Mouse (Mus musculus): Measurements from ENCODE around the gene F11. TPM values are rescaled to one million over a fixed set of nuclear protein-coding genes. Genes with fewer than 3 reads are reported as not detected.

Gene F11
- total and polyA plus RNA-seq, 2 experiments, result 21.6 to 92.1 TPM

GRCm38 (mm10) chr8:45269056-45269455 lies 7.2 kb upstream of the F11 start:
- Histone ChIP-seq H3K9ac (ENCODE audit: low read depth, low read length) (no peak overlapping the region), H3K27ac (replicated peaks; ENCODE audit: insufficient read depth, low read depth, low read length) (0 out of 2 replicates have a peak overlapping the region, but pooled peaks have one; percentile 9), H3K4me1 (ENCODE audit: control insufficient read depth, insufficient read depth, low read length) (peaks cover 31% of the 10 kb centered on the region), H3K36me3 (ENCODE audit: control insufficient read depth, insufficient read depth, low read length) (peaks cover 37% of the 10 kb centered on the region), H3K4me3 (ENCODE audit: insufficient read depth, low read depth, low read length) (no peak overlapping the region), H3K79me2 (ENCODE audit: control insufficient read depth, insufficient read depth, low read length) (no peaks in the 10 kb centered on the region), H3K27me3 (ENCODE audit: control insufficient read depth, insufficient read depth, low read length) (no peaks in the 10 kb centered on the region)
- DNase-seq (ENCODE audit: extremely low read depth, low read depth, low spot score), result peak; percentile 81
- TF ChIP-seq CTCF (IDR thresholded peaks at IDR 0.05; ENCODE audit: low read depth, low read length) (no peak), POLR2A (IDR thresholded peaks at IDR 0.05; ENCODE audit: extremely low read depth, insufficient read depth, low read length) (no peak)

GRCm38 (mm10) chr8:45268485-45268884 lies 6.7 kb upstream of the F11 start:
- Histone ChIP-seq H3K9ac (ENCODE audit: low read depth, low read length) (peak overlapping the region; percentile 34; the same call in 1 of the 2 replicates), H3K27me3 (ENCODE audit: control insufficient read depth, insufficient read depth, low read length) (no peaks in the 10 kb centered on the region), H3K79me2 (ENCODE audit: control insufficient read depth, insufficient read depth, low read length) (no peaks in the 10 kb centered on the region), H3K27ac (replicated peaks; ENCODE audit: insufficient read depth, low read depth, low read length) (peak overlapping the region; percentile 71), H3K4me3 (ENCODE audit: insufficient read depth, low read depth, low read length) (no peak overlapping the region), H3K36me3 (ENCODE audit: control insufficient read depth, insufficient read depth, low read length) (peaks cover 35% of the 10 kb centered on the region), H3K4me1 (ENCODE audit: control insufficient read depth, insufficient read depth, low read length) (peaks cover 35% of the 10 kb centered on the region)
- no peak for TF ChIP-seq POLR2A (IDR thresholded peaks at IDR 0.05; ENCODE audit: extremely low read depth, insufficient read depth, low read length)
- no peak for TF ChIP-seq CTCF (IDR thresholded peaks at IDR 0.05; ENCODE audit: low read depth, low read length)
- peak; percentile 66 for DNase-seq (ENCODE audit: extremely low read depth, low read depth, low spot score)

- peak; percentile 91 for DNase-seq (ENCODE audit: extremely low read depth, low read depth, low spot score)
- TF ChIP-seq POLR2A (IDR thresholded peaks at IDR 0.05; ENCODE audit: extremely low read depth, insufficient read depth, low read length), result no peak
- TF ChIP-seq CTCF (IDR thresholded peaks at IDR 0.05; ENCODE audit: low read depth, low read length), result no peak
- 17% methylated on average over 4 of the region's 4 CpGs for WGBS
- Histone ChIP-seq H3K9ac (ENCODE audit: low read depth, low read length) (no peak overlapping the region), H3K4me1 (ENCODE audit: control insufficient read depth, insufficient read depth, low read length) (peaks cover 41% of the 10 kb centered on the region), H3K27me3 (ENCODE audit: control insufficient read depth, insufficient read depth, low read length) (no peaks in the 10 kb centered on the region), H3K79me2 (ENCODE audit: control insufficient read depth, insufficient read depth, low read length) (no peaks in the 10 kb centered on the region), H3K36me3 (ENCODE audit: control insufficient read depth, insufficient read depth, low read length) (peaks cover 29% of the 10 kb centered on the region), H3K27ac (replicated peaks; ENCODE audit: insufficient read depth, low read depth, low read length) (peak overlapping the region; percentile 43), H3K4me3 (ENCODE audit: insufficient read depth, low read depth, low read length) (no peak overlapping the region)
These were observed 6.0 kb upstream of the F11 start for GRCm38 (mm10) chr8:45267611-45268391.

- Histone ChIP-seq H3K4me1 (ENCODE audit: control insufficient read depth, insufficient read depth, low read length) (peaks cover 48% of the 10 kb centered on the region), H3K27ac (replicated peaks; ENCODE audit: insufficient read depth, low read depth, low read length) (peak overlapping the region; percentile 97), H3K4me3 (ENCODE audit: insufficient read depth, low read depth, low read length) (no peak overlapping the region), H3K9ac (ENCODE audit: low read depth, low read length) (peak overlapping the region; percentile 57), H3K79me2 (ENCODE audit: control insufficient read depth, insufficient read depth, low read length) (no peaks in the 10 kb centered on the region), H3K27me3 (ENCODE audit: control insufficient read depth, insufficient read depth, low read length) (no peaks in the 10 kb centered on the region), H3K36me3 (ENCODE audit: control insufficient read depth, insufficient read depth, low read length) (peaks cover 21% of the 10 kb centered on the region)
- TF ChIP-seq POLR2A (IDR thresholded peaks at IDR 0.05; ENCODE audit: extremely low read depth, insufficient read depth, low read length) (no peak), CTCF (IDR thresholded peaks at IDR 0.05; ENCODE audit: low read depth, low read length) (no peak)
- DNase-seq (ENCODE audit: extremely low read depth, low read depth, low spot score), result peak; percentile 87
- 45% methylated on average over 8 of the region's 8 CpGs for WGBS
These were observed 5.2 kb upstream of the F11 start for GRCm38 (mm10) chr8:45266993-45267392.

- peak; percentile 99 for DNase-seq (ENCODE audit: extremely low read depth, low read depth, low spot score)
- Histone ChIP-seq H3K79me2 (ENCODE audit: control insufficient read depth, insufficient read depth, low read length) (no peaks in the 10 kb centered on the region), H3K9ac (ENCODE audit: low read depth, low read length) (peak overlapping the region; percentile 72), H3K36me3 (ENCODE audit: control insufficient read depth, insufficient read depth, low read length) (peaks cover 11% of the 10 kb centered on the region), H3K4me1 (ENCODE audit: control insufficient read depth, insufficient read depth, low read length) (peaks cover 48% of the 10 kb centered on the region), H3K27ac (replicated peaks; ENCODE audit: insufficient read depth, low read depth, low read length) (peak overlapping the region; percentile 99), H3K4me3 (ENCODE audit: insufficient read depth, low read depth, low read length) (no peak overlapping the region), H3K27me3 (ENCODE audit: control insufficient read depth, insufficient read depth, low read length) (no peaks in the 10 kb centered on the region)
- 21% methylated on average over 4 of the region's 4 CpGs for WGBS
- TF ChIP-seq POLR2A (IDR thresholded peaks at IDR 0.05; ENCODE audit: extremely low read depth, insufficient read depth, low read length) (no peak), CTCF (IDR thresholded peaks at IDR 0.05; ENCODE audit: low read depth, low read length) (no peak)
These were observed 3.1 kb upstream of the F11 start for GRCm38 (mm10) chr8:45264918-45265317.

GRCm38 (mm10) chr8:45262851-45263250 lies 1.0 kb upstream of the F11 start:
- peak overlapping the region; percentile 95 for H3K27ac ChIP-seq (replicated peaks; ENCODE audit: insufficient read depth, low read depth, low read length)
- H3K4me3 ChIP-seq (ENCODE audit: insufficient read depth, low read depth, low read length), result no peak overlapping the region
- H3K27me3 ChIP-seq (ENCODE audit: control insufficient read depth, insufficient read depth, low read length), result no peaks in the 10 kb centered on the region
- whole genome bisulfite sequencing, result 20% methylated on average over 3 of the region's 3 CpGs
- H3K36me3 ChIP-seq (ENCODE audit: control insufficient read depth, insufficient read depth, low read length), result peaks cover 10% of the 10 kb centered on the region
- H3K4me1 ChIP-seq (ENCODE audit: control insufficient read depth, insufficient read depth, low read length), result peaks cover 37% of the 10 kb centered on the region
- H3K79me2 ChIP-seq (ENCODE audit: control insufficient read depth, insufficient read depth, low read length), result peaks cover 3% of the 10 kb centered on the region; the same call in 1 of the 2 replicates
- H3K9ac ChIP-seq (ENCODE audit: low read depth, low read length), result no peak overlapping the region
- peak; percentile 67 for DNase-seq (ENCODE audit: extremely low read depth, low read depth, low spot score)
- TF ChIP-seq CTCF (IDR thresholded peaks at IDR 0.05; ENCODE audit: low read depth, low read length) (no peak), POLR2A (IDR thresholded peaks at IDR 0.05; ENCODE audit: extremely low read depth, insufficient read depth, low read length) (no peak)
